Mouse (Mus musculus): Measurements from ENCODE around the gene Ociad1.

The Ociad1 gene

GRCm38 (mm10) chr5:73292502-73293457 lies at the start of gene Ociad1:
Gene Ociad1, plus strand, starts transcription at chr5:73292784.
- DNase-seq, result peak; percentile 94

DNA sequence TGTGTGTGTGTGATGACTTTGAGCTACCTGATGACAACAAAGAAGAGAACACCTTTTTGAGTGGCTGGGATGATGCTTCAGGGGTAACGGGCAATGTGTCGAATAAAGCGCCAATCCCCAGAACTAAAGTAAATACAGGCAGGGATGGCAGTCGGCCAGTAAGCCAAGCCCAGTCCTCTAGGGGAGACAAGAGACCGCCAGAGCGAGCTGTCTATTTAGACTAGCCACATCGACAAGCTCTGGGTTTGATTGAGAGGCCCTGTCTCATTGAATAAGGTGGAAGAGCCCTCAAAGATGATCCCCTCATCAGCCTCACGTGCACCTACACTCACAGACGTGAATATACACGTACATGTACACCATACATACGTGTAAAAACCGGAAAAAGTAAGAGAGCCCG lies 48.2 kb upstream of the Ociad1 start:
- DNase-seq, result no peak

DNA sequence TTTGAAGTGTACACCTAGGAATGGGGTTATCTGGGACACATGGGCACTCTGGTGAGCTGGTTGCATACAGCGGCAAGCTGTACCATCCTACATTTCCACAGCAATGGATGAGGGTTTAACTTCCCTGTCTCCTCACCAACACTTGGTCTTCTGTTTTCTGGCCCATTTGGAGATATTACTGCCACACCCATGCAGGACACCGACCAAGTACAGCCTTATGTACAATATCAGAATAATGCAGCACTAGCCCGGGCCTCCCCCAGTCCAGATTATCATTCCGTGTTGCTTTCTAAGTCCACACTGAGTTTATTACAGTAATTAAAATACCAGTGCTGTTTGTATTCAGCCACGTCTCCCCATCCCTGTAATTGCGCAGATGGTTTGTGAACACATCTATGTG lies 46.2 kb upstream of the Ociad1 start:
- DNase-seq, result no peak

DNA sequence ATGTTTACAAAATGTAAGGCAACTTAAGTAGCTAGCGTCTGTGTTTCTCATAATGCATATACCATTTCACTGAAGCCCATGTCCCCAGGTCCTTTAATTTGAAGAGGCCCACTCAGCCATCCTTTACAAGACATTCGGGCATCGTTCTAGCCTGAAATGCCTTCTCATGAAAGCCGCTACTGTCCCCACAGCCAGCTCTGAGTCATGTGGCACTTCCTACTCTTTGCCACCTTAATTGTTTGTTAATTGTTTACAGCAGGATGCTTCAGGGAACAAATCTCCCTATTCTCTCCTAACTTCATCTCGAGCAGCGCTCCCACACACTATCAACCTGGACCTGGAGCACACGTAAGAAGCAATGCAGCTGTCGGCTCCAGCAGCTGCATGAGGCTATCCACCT lies 44.4 kb upstream of the Ociad1 start:
- no peak for DNase-seq

DNA sequence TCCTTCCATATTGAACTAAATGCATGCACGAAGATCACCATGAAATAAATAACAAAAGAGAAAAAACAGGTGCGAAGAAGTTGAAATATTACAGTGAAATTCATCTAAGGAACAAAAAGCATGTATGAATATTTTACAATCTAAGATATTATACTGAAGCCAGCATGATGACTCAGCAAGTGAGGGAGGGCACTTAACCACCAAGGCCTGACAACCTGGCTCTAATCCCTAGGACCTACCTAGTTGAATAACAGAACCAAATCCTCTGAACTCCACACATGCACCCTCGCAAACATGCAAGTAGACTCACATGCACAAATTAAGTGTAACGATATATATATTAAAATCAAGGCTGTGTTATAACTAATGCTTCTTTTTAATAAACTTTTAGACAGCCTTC lies 43.2 kb upstream of the Ociad1 start:
- DNase-seq, result no peak

DNA sequence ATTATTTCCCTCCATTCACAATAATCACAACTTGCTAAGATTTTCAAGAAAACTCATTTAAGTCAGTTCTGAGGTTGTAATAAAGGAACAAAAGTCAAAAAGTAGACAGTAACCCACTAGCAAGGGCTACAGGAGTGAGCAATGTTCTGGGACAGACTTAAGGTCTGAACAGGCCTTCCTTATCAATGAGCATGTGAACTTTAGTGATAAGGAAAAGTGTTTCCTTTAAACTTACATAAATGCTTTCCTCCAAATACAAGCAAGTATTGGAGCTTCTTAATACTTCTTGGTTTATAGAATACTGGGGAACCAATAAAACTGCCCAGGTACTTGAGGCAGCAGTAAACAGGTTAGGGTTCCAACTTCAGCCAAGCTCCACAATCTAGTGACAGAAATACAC lies 39.8 kb upstream of the Ociad1 start:
- DNase-seq, result no peak

- peak in 1 of 2 experiments; percentile 15 for DNase-seq
Measured at GRCm38 (mm10) chr5:73254660-73255059, 37.9 kb upstream of the Ociad1 start.

- peak; percentile 50 to 62 for DNase-seq
Measured at GRCm38 (mm10) chr5:73255321-73256251, 37.0 kb upstream of the Ociad1 start.

GRCm38 (mm10) chr5:73256352-73257065 lies 36.1 kb upstream of the Ociad1 start, which contains the start of gene Fryl:
Gene Fryl, minus strand, starts transcription at chr5:73256619.
- DNase-seq, result peak; percentile 91 to 94

DNA sequence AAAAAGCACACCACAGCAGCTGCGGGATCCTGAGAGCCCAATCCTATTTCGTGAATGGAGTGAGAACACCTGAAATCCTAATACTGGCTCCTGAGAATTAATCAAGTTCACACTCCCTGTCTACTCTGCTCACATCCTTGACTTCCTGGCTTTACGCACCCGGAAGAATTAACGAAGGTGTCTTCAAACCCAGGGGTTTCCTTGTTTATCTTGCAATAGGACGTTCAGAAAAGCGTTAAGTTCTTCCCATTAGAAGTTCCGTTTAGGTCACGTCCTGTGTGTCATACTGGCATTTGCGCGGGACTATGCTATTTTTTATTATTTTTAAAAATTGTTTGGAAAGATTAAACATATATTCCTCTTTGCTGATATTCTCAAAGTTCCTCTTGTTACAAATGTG lies 35.5 kb upstream of the Ociad1 start:
- DNase-seq, result no peak

DNA sequence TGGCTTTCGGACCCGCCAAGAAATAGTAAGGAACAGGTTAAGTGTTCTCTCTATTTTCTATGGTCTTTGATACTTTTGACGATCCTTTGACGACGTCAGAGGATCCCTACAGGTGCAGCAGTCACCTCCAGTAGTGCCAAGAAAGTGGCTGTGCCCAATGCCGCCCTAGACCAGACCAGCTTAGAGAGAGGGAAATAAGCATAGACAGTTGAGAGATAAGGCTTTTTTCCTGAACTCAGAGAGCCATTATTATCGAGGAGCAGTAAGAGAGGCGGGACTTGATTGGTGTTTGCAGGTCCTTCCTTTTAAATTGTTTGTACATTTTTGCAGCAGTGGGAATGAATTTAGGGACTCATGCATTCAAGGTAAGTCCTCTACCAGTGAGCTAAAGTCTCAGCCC lies 34.9 kb upstream of the Ociad1 start:
- DNase-seq, result no peak

- no peak for DNase-seq
Measured at GRCm38 (mm10) chr5:73264122-73264521, 28.5 kb upstream of the Ociad1 start.

GRCm38 (mm10) chr5:73265460-73265859 lies 27.1 kb upstream of the Ociad1 start:
- DNase-seq, result peak; percentile 73 to 77

DNA sequence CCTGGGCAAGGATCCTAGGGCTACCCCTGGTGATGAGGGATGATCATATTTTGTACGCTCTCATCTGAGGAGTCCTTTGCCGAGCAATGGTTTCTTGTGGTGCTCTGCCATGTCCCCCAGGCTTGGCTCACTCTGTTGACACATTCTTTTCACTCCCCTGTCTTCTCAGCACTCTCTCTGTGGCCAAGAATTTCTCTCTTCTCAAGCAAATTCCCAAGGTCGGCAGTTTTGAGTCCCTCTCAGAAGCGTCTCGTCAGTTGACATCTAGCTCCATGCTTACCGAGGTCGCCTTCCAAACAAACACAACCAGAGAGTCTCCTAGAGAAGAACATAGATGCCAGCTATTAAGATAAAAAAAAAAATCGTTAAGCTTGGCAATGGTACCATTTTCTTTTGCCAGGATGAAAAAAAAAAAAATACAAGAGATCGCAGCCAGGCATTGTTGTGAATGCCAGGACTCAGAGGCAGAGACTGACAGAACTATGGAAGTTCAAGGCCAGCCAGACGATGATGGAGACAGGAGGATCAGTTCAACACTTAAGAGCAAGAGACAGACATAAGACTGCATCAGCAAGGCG lies 23.9 kb upstream of the Ociad1 start:
- DNase-seq, result no peak

DNA sequence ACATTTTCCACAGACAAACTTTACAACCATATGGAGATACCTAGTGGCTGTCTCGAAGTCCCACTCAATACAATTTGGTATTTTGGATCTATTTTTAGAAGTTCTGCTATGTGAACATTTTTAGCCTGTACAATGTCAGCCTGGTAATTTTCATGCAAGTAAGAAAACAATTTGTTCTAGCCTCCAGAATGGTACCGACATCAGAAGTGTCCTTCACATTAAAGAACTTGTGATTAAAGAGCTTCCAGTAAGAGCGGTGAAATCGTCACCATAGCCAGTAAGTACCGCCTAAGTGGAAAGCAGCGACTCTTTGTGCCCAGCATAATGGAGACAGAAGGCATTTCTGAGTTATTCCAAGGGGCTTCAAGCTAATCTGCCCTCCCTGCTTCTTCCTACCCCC lies 22.0 kb upstream of the Ociad1 start:
- no peak for DNase-seq

- DNase-seq, result no peak
Measured at GRCm38 (mm10) chr5:73273171-73273570, 19.4 kb upstream of the Ociad1 start.

GRCm38 (mm10) chr5:73274941-73275340 lies 17.6 kb upstream of the Ociad1 start:
- DNase-seq, result no peak

GRCm38 (mm10) chr5:73279190-73279589 lies 13.4 kb upstream of the Ociad1 start:
- no peak for DNase-seq

DNA sequence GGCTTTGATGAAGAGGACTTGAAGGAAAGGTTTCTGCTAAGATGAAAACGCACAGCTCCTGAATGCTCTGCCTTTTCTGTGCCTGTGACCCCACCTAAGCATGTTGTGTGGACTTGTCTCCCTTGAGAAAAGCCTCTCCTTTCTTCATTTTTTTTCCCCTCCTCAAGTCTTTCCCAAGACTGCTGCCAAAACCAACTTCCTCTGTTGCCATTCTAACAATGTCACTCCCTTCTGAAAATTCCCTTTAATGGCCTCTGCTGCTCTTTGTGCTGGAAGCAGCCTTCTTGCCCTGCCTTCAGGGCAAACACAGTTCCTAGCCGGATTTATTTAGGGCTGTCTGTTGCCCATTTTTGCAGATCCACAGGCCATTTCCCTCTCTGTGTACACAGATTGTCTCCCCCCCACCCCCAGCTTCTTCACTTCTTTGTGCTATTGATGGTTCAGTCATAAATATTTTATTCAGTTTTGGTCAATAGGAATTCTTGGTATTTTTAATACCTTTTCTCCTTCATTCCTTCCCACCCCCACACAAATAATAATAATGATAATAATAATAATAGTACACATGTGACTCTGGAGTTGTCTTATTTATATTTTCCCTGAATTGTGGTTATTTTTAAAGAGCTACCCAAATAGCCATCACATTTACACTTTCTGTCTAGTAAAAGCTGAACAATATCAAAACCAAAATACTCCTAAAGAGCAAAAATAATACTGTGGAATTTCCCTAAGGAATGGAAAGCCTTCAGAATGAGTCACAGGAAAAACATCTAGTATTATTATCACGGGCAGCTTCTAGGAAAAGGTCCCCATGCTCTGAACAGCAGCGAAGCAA lies 12.6 kb upstream of the Ociad1 start:
- no peak for DNase-seq

DNA sequence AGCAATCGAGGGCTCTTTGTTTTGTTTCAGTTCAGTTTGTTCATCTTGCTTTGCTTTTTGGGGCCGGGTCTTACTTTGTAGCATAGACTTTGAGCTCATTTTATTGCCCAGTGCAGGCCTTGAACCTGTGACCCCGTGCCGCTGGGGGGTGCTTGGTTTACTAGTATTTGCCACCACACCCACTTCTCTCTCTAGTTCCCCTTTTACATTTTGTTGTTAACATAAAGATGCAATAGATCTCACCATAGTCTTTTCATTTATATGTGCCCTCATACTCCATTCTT lies 12.1 kb upstream of the Ociad1 start:
- peak in 1 of 2 experiments; percentile 18 for DNase-seq

- DNase-seq, result no peak
Measured at GRCm38 (mm10) chr5:73284046-73284445, 8.5 kb upstream of the Ociad1 start.

Measured in B cell, adult 2 months (primary cell).